ENCODE assay signal across 7 mouse cellular contexts in genomic region chr16:35982902-35983516, GRCm38 (mm10). TPM values are rescaled to one million over a fixed set of nuclear protein-coding genes. Genes with fewer than 3 reads are reported as not detected.
DNase-seq lines count a peak whose midpoint lies in the region; ATAC-seq lines count a peak whose summit lies in the region.

No protein-coding gene starts in this region.

- peak overlapping the region; percentile 99 for H3K27ac ChIP-seq in embryonic facial prominence, embryonic 11.5 days (replicated peaks; ENCODE audit: low read depth, low read length)
- peak overlapping the region; percentile 97 for H3K27ac ChIP-seq in limb, embryonic 11.5 days (replicated peaks; ENCODE audit: low read depth, low read length)
- H3K27ac ChIP-seq in midbrain, embryonic 14.5 days (replicated peaks; ENCODE audit: low read depth, low read length), result peak overlapping the region; percentile 99

- peak; percentile 94 for ATAC-seq in embryonic facial prominence, embryonic 11.5 days (replicated peaks; ENCODE audit: insufficient number of reproducible peaks, low FRiP score, low TSS enrichment, low read depth)
- ATAC-seq in limb, embryonic 11.5 days (ENCODE audit: insufficient number of reproducible peaks, low FRiP score, low TSS enrichment, low read depth), result peak; percentile 90
- ATAC-seq in midbrain, embryonic 14.5 days (ENCODE audit: low FRiP score, low TSS enrichment), result peak; percentile 95

- no peaks in the 10 kb centered on the region for H3K9me3 ChIP-seq in embryonic facial prominence, embryonic 11.5 days (replicated peaks; ENCODE audit: control insufficient read depth, low read length)
- no peaks in the 10 kb centered on the region for H3K9me3 ChIP-seq in limb, embryonic 11.5 days (ENCODE audit: control insufficient read depth, low read length)
- H3K9me3 ChIP-seq in midbrain, embryonic 14.5 days (ENCODE audit: control insufficient read depth, low read length), result peaks cover 4% of the 10 kb centered on the region; the same call in 1 of the 2 replicates

- WGBS in embryonic facial prominence, embryonic 11.5 days, result 0% methylated on average over 54 of the region's 54 CpGs
- under 1% methylated on average over 43 of the region's 54 CpGs for WGBS in limb, embryonic 11.5 days
- under 1% methylated on average over 52 of the region's 54 CpGs for WGBS in midbrain, embryonic 14.5 days

- H3K4me3 ChIP-seq in embryonic facial prominence, embryonic 11.5 days (ENCODE audit: low read depth, low read length), result peak overlapping the region; percentile 84
- H3K4me3 ChIP-seq in limb, embryonic 11.5 days (ENCODE audit: low read depth, low read length), result peak overlapping the region; percentile 74
- peak overlapping the region; percentile 88 for H3K4me3 ChIP-seq in midbrain, embryonic 14.5 days (replicated peaks; ENCODE audit: low read depth, low read length)

- DNase-seq in adrenal gland, postnatal 14 days, result peak; percentile 96
- DNase-seq in embryonic facial prominence, embryonic 11.5 days (ENCODE audit: low spot score), result peak; percentile 94
- peak; percentile 99 for DNase-seq in heart, adult 11 months
- peak; percentile 93 for DNase-seq in kidney, adult 18-20 months
- DNase-seq in limb, embryonic 11.5 days (ENCODE audit: low spot score), result peak; percentile 90
- peak; percentile 98 for DNase-seq in midbrain, embryonic 14.5 days
- peak; percentile 87 to 90 for DNase-seq in spleen, adult 18-20 months

- H3K4me2 ChIP-seq in embryonic facial prominence, embryonic 11.5 days (ENCODE audit: low read depth, low read length), result peak overlapping the region; percentile 57
- peak overlapping the region; percentile 68 for H3K4me2 ChIP-seq in limb, embryonic 11.5 days (ENCODE audit: low read depth, severe bottlenecking)
- peak overlapping the region; percentile 79 for H3K4me2 ChIP-seq in midbrain, embryonic 14.5 days (ENCODE audit: low read length)

- H3K4me1 ChIP-seq in embryonic facial prominence, embryonic 11.5 days (ENCODE audit: control insufficient read depth, insufficient read depth, low read length), result no peaks in the 10 kb centered on the region
- no peaks in the 10 kb centered on the region for H3K4me1 ChIP-seq in limb, embryonic 11.5 days (ENCODE audit: control insufficient read depth, insufficient read depth, low read length)
- peaks cover 7% of the 10 kb centered on the region for H3K4me1 ChIP-seq in midbrain, embryonic 14.5 days (ENCODE audit: control insufficient read depth, insufficient read depth, low read length)

- H3K27me3 ChIP-seq in embryonic facial prominence, embryonic 11.5 days (ENCODE audit: control insufficient read depth, insufficient read depth, low read length), result no peaks in the 10 kb centered on the region
- H3K27me3 ChIP-seq in limb, embryonic 11.5 days (ENCODE audit: control insufficient read depth, insufficient read depth, low read length), result no peaks in the 10 kb centered on the region
- H3K27me3 ChIP-seq in midbrain, embryonic 14.5 days (ENCODE audit: control insufficient read depth, insufficient read depth, low read length), result peaks cover 4% of the 10 kb centered on the region

- H3K36me3 ChIP-seq in embryonic facial prominence, embryonic 11.5 days (replicated peaks; ENCODE audit: control insufficient read depth, insufficient read depth, low read depth, low read length), result no peaks in the 10 kb centered on the region
- H3K36me3 ChIP-seq in limb, embryonic 11.5 days (ENCODE audit: control insufficient read depth, insufficient read depth, low read length), result no peaks in the 10 kb centered on the region
- H3K36me3 ChIP-seq in midbrain, embryonic 14.5 days (ENCODE audit: control insufficient read depth, insufficient read depth, low read length), result no peaks in the 10 kb centered on the region

- peak overlapping the region; percentile 90 for H3K9ac ChIP-seq in embryonic facial prominence, embryonic 11.5 days (replicated peaks; ENCODE audit: low read length)
- H3K9ac ChIP-seq in limb, embryonic 11.5 days (ENCODE audit: low read length), result peak overlapping the region; percentile 92
- peak overlapping the region; percentile 88 for H3K9ac ChIP-seq in midbrain, embryonic 14.5 days (replicated peaks; ENCODE audit: low read length)

RNA-seq across cellular contexts. Expression of gene Kpna1, which starts 4.5 kb away (rescaled TPM):
- total RNA-seq in adrenal gland, postnatal 14 days (2021), result 62.9 and 69.5 TPM in 2 replicates
- polyA plus RNA-seq in embryonic facial prominence, embryonic 11.5 days (2014; fragmentation: Nextera tagmentation; extraction: Ambion mirVana), result 72.7 and 78.9 TPM in 2 replicates
- polyA plus RNA-seq in limb, embryonic 11.5 days (2014; fragmentation: Nextera tagmentation; extraction: Ambion mirVana), result 57.0 and 60.0 TPM in 2 replicates
- polyA plus RNA-seq in midbrain, embryonic 14.5 days (2014; fragmentation: Nextera tagmentation; extraction: Ambion mirVana), result 73.4 and 104 TPM in 2 replicates

RNA-seq across cellular contexts. Expression of gene Dtx3l, which starts 44.1 kb away (rescaled TPM):
- total RNA-seq in adrenal gland, postnatal 14 days (2021), result 9.4 and 11.7 TPM in 2 replicates
- polyA plus RNA-seq in embryonic facial prominence, embryonic 11.5 days (2014; fragmentation: Nextera tagmentation; extraction: Ambion mirVana), result 3.1 and 3.7 TPM in 2 replicates
- polyA plus RNA-seq in limb, embryonic 11.5 days (2014; fragmentation: Nextera tagmentation; extraction: Ambion mirVana), result 3.1 and 4.1 TPM in 2 replicates
- polyA plus RNA-seq in midbrain, embryonic 14.5 days (2014; fragmentation: Nextera tagmentation; extraction: Ambion mirVana), result 0.55 and 2.8 TPM in 2 replicates

RNA-seq across cellular contexts. Expression of gene Parp9, which starts 44.7 kb away (rescaled TPM):
- 13.8 and 16.1 TPM in 2 replicates for total RNA-seq in adrenal gland, postnatal 14 days (2021)
- polyA plus RNA-seq in embryonic facial prominence, embryonic 11.5 days (2014; fragmentation: Nextera tagmentation; extraction: Ambion mirVana), result 2.7 and 3.2 TPM in 2 replicates
- polyA plus RNA-seq in limb, embryonic 11.5 days (2014; fragmentation: Nextera tagmentation; extraction: Ambion mirVana), result 3.7 and 4.2 TPM in 2 replicates
- polyA plus RNA-seq in midbrain, embryonic 14.5 days (2014; fragmentation: Nextera tagmentation; extraction: Ambion mirVana), result 0.30 and 3.3 TPM in 2 replicates

RNA-seq across cellular contexts. Expression of gene Wdr5b, which starts 58.0 kb away (rescaled TPM):
- total RNA-seq in adrenal gland, postnatal 14 days (2021), result 3.6 and 5.1 TPM in 2 replicates
- 14.0 and 16.7 TPM in 2 replicates for polyA plus RNA-seq in embryonic facial prominence, embryonic 11.5 days (2014; fragmentation: Nextera tagmentation; extraction: Ambion mirVana)
- 9.2 and 9.8 TPM in 2 replicates for polyA plus RNA-seq in limb, embryonic 11.5 days (2014; fragmentation: Nextera tagmentation; extraction: Ambion mirVana)
- 14.4 and 16.9 TPM in 2 replicates for polyA plus RNA-seq in midbrain, embryonic 14.5 days (2014; fragmentation: Nextera tagmentation; extraction: Ambion mirVana)

Comparison
In these comparisons a context has a peak if more than half of its experiments do, and no peak if none do; other contexts are left out.
1. Peak in every context shown above with its lines: DNase-seq, ATAC-seq, H3K4me3 ChIP-seq and H3K27ac ChIP-seq.